Mouse (Mus musculus) thymus, adult 2 months (tissue): ENCODE data around the gene Tac4. TPM values are rescaled to one million over a fixed set of nuclear protein-coding genes. Genes with fewer than 3 reads are reported as not detected.

Source experiments
- DNase-seq: peaks from one replicate; pipeline ENCODE4 v3.0.0; 2021
- H3K27ac ChIP-seq: fragments of 200-500 bp; 2 replicates; pipeline ENCODE4 v1.5.1; 2012; ENCODE audit warnings: low read length, control low read depth; ENCODE audit not compliant: control insufficient read depth, insufficient read depth
- H3K27me3 ChIP-seq: fragments of 200-500 bp; 2 replicates; pipeline ENCODE4 v1.6.1; 2012; ENCODE audit warnings: mild to moderate bottlenecking, low read length, moderate library complexity, mixed read lengths; ENCODE audit not compliant: control insufficient read depth, insufficient read depth
- H3K36me3 ChIP-seq: fragments of 200-500 bp; 2 replicates; pipeline ENCODE4 v1.6.1; 2012; ENCODE audit warnings: mild to moderate bottlenecking, low read length, moderate library complexity; ENCODE audit not compliant: control insufficient read depth, insufficient read depth
- H3K4me1 ChIP-seq: fragments of 200-500 bp; replicated peaks from 2 replicates; pipeline ENCODE4 v1.6.1; 2012; ENCODE audit warnings: low read length; ENCODE audit not compliant: control insufficient read depth, insufficient read depth
- H3K4me3 ChIP-seq: fragments of 200-500 bp; 2 replicates; pipeline ENCODE4 v1.5.1; 2012; ENCODE audit warnings: mild to moderate bottlenecking, low read length, control low read depth, moderate library complexity; ENCODE audit not compliant: control insufficient read depth, insufficient read depth
- CTCF ChIP-seq: fragments of 200-500 bp; IDR thresholded peaks from 2 replicates; pipeline ENCODE4 v1.5.1; 2012; ENCODE audit warnings: mild to moderate bottlenecking, control low read depth, low read length, moderate library complexity, borderline replicate concordance; ENCODE audit not compliant: control insufficient read depth, poor library complexity, insufficient read depth; ENCODE audit errors: extremely low read depth
- POLR2A ChIP-seq: fragments of 200-500 bp; IDR thresholded peaks from 2 replicates; pipeline ENCODE4 v1.6.1; 2012; ENCODE audit warnings: mild to moderate bottlenecking, low read length, control low read depth, moderate library complexity; ENCODE audit not compliant: control insufficient read depth, poor library complexity, insufficient read depth; ENCODE audit errors: extremely low read depth
- WGBS: fragments of 180-500 bp; shearing (Covaris S2); methylation state at CpG from one replicate; pipeline ENCODE4 v1.1.7; 2018; 5-methylcytosine and 5-hydroxymethylcytosine counted together
- polyA plus RNA-seq: library from polyadenylated mRNA; depleted of rRNA; stranded (reverse); fragments of >200 nt; gene quantifications from 2 replicates; pipeline ENCODE4 v1.2.3, GENCODE M21; 2012; rRNA removed

Gene Tac4
- polyA plus RNA-seq = 0.40 and 0.50 TPM in 2 replicates

GRCm38 (mm10) chr11:95261178-95261751 is at the start of gene Tac4:
Tac4 (plus strand) TSS chr11:95261529.
- TF ChIP-seq CTCF = no peak
- no peak for TF ChIP-seq POLR2A
- H3K4me3 ChIP-seq = no peak within 1 kb of the TSS
- H3K27ac ChIP-seq = no peak within 1 kb of the TSS
- no peaks in the 10 kb centered on the region for H3K27me3 ChIP-seq
- H3K36me3 ChIP-seq = no peaks in the 10 kb centered on the region; the same call in 1 of the 2 replicates
- DNase-seq = peak; percentile 26
- 10% methylated on average over 5 of the region's 5 CpGs for WGBS
- H3K4me1 ChIP-seq = peaks cover 20% of the 10 kb centered on the region

GRCm38 (mm10) chr11:95213607-95214006 is 47.7 kb upstream of the Tac4 start:
- 91% methylated on average over 6 of the region's 6 CpGs for WGBS
- H3K36me3 ChIP-seq = no peaks in the 10 kb centered on the region

GRCm38 (mm10) chr11:95214305-95214704 is 47.0 kb upstream of the Tac4 start:
- Histone ChIP-seq H3K27me3 (no peaks in the 10 kb centered on the region), H3K27ac (no peak overlapping the region), H3K36me3 (no peaks in the 10 kb centered on the region), H3K4me3 (no peak overlapping the region), H3K4me1 (peaks cover 9% of the 10 kb centered on the region)
- TF ChIP-seq POLR2A (no peak), CTCF (no peak)
- WGBS = 77% methylated on average over 5 of the region's 5 CpGs
- DNase-seq = no peak

More at GRCm38 (mm10) chr11:95213607-95214006, 47.7 kb upstream of the Tac4 start:
- Histone ChIP-seq H3K27me3 (no peaks in the 10 kb centered on the region), H3K4me1 (peaks cover 9% of the 10 kb centered on the region), H3K4me3 (no peak overlapping the region), H3K27ac (no peak overlapping the region)
- TF ChIP-seq POLR2A (no peak), CTCF (peak; percentile 31; the same call in 1 of the 2 replicates)
- DNase-seq = no peak

- TF ChIP-seq POLR2A (no peak), CTCF (no peak)
- peak; percentile 9 for DNase-seq
- Histone ChIP-seq H3K27ac (no peak overlapping the region), H3K4me1 (peaks cover 2% of the 10 kb centered on the region), H3K4me3 (no peak overlapping the region), H3K27me3 (no peaks in the 10 kb centered on the region), H3K36me3 (no peaks in the 10 kb centered on the region)
- WGBS = 77% methylated on average over 3 of the region's 3 CpGs
Measured at GRCm38 (mm10) chr11:95216193-95216592, 45.1 kb upstream of the Tac4 start.

- Histone ChIP-seq H3K27ac (no peak overlapping the region), H3K36me3 (no peaks in the 10 kb centered on the region), H3K4me1 (no peaks in the 10 kb centered on the region), H3K4me3 (no peak overlapping the region), H3K27me3 (peaks cover 4% of the 10 kb centered on the region; the same call in 1 of the 2 replicates)
- DNase-seq = no peak
- no peak for TF ChIP-seq POLR2A
- TF ChIP-seq CTCF = no peak
- 84% methylated on average over 8 of the region's 8 CpGs for WGBS
Measured at GRCm38 (mm10) chr11:95219111-95219510, 42.2 kb upstream of the Tac4 start.

- H3K4me3 ChIP-seq = no peak overlapping the region
- no peaks in the 10 kb centered on the region for H3K36me3 ChIP-seq
- TF ChIP-seq CTCF = no peak
- TF ChIP-seq POLR2A = no peak
- peaks cover 4% of the 10 kb centered on the region; the same call in 1 of the 2 replicates for H3K27me3 ChIP-seq
- no peaks in the 10 kb centered on the region for H3K4me1 ChIP-seq
- H3K27ac ChIP-seq = no peak overlapping the region
- 5% methylated on average over 31 of the region's 31 CpGs for WGBS
- DNase-seq = no peak
Measured at GRCm38 (mm10) chr11:95223473-95223872, 37.9 kb upstream of the Tac4 start.
